Mouse (Mus musculus) liver, adult 2 months (tissue): ENCODE results near the gene Tmem102.

ENCODE experiments used
- CTCF ChIP-seq: fragments of 200-500 bp; IDR thresholded peaks from 2 replicates; pipeline ENCODE4 v1.5.1; 2011; ENCODE audit warnings: low read depth, low read length, control low read depth
- POLR2A ChIP-seq: fragments of 200-500 bp; IDR thresholded peaks from 2 replicates; pipeline ENCODE4 v1.6.1; 2011; ENCODE audit warnings: low read length, control low read depth; ENCODE audit not compliant: insufficient read depth; ENCODE audit errors: extremely low read depth

DNA sequence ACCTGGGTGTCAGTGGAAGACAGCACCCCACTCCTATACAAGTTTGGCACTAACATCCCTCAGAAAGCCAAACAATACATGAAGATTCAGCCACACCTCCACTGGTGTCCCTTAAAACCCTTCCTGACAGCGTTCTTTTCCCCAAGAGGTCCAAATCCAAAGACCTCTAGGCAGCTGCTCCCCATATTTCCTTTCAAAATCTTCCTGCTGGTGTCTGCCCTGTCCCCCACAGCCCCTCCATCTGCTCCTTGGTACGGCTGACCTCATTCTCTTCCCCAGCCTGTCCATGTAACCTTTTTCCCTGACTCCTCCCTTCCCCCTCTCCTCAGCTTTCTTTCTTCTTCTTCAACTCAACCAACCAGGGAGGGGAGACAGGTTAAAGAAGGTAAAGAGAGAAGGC is 18.0 kb upstream of the Tmem102 start:
- TF ChIP-seq CTCF, result no peak
- TF ChIP-seq POLR2A, result no peak
